ENCODE assay signal across 9 mouse cellular contexts in the genomic region with DNA sequence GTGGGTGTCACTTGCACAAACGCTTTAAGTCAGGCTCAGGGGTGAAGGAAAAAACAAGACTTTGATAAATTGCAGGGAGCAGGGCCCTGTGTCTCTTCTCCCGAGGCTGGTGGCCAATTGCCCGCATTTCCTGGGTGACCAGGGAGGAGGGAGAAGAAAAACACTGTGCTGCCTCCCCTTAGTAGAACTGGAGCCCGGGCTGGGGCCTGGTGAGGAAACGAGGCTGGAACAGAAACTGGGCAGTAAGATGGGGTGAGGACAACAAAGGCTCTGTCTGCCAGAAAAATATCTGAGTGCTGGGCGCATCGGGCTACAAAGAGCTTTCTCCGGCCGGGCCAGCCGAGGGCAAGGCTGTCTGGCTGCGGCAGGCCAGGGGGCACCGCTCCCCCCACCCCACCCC. TPM values are rescaled to one million over a fixed set of nuclear protein-coding genes. Genes with fewer than 3 reads are reported as not detected.
A peak's percentile ranks its signal among the peaks of the same experiment; 100 is the strongest.
DNase-seq lines count a peak whose midpoint lies in the region; ATAC-seq and TF ChIP-seq lines count a peak whose summit lies in the region.
"Had no signal": no experiment of that assay in that cellular context is flagged by ENCODE, and none has a peak within 500 bp of the region (broad histone marks: within the 10 kb centered on the region; RNA-seq: fewer than 3 reads in every experiment).

No protein-coding gene starts in this region.

- ATAC-seq in intestine, embryonic 16.5 days: peak; percentile 55
- peak; percentile 56 for ATAC-seq in stomach, embryonic 15.5 days (ENCODE audit: insufficient read depth, low FRiP score, low read depth)

- H3K4me1 ChIP-seq in cerebellum, adult 2 months (ENCODE audit: control insufficient read depth, insufficient read depth, low read length): peaks cover 8% of the 10 kb centered on the region
- peaks cover 39% of the 10 kb centered on the region for H3K4me1 ChIP-seq in intestine, embryonic 16.5 days (ENCODE audit: control insufficient read depth, insufficient read depth, low read length)
- H3K4me1 ChIP-seq in stomach, embryonic 15.5 days: peaks cover 50% of the 10 kb centered on the region

- DNase-seq in cerebellum, adult 2 months: no peak
- DNase-seq in cerebellum, postnatal 25 days: no peak
- peak; percentile 62 for DNase-seq in urinary bladder, postnatal 14 days (ENCODE audit: low spot score)
- DNase-seq in urinary bladder, postnatal 25 days (ENCODE audit: low spot score): no peak
- DNase-seq in gastrocnemius, postnatal 14 days: peak; percentile 76
- peak; percentile 71 for DNase-seq in lung, postnatal 36 days

- H3K4me2 ChIP-seq in intestine, embryonic 16.5 days (ENCODE audit: low read depth, low read length): peak overlapping the region; percentile 91
- H3K4me2 ChIP-seq in stomach, embryonic 15.5 days: peak overlapping the region; percentile 86

- H3K9ac ChIP-seq in intestine, embryonic 16.5 days (ENCODE audit: low read depth, low read length): peak overlapping the region; percentile 70
- no peak overlapping the region for H3K9ac ChIP-seq in stomach, embryonic 15.5 days

- H3K4me3 ChIP-seq in cerebellum, adult 2 months (replicated peaks; ENCODE audit: insufficient read depth, low read depth, low read length): peak overlapping the region; percentile 55
- H3K4me3 ChIP-seq in intestine, embryonic 16.5 days (ENCODE audit: low read length): peak overlapping the region; percentile 61
- H3K4me3 ChIP-seq in stomach, embryonic 15.5 days (replicated peaks): peak overlapping the region; percentile 51

- peak overlapping the region; percentile 86 for H3K27ac ChIP-seq in cerebellum, adult 2 months (ENCODE audit: insufficient read depth, low read length)
- peak overlapping the region; percentile 93 for H3K27ac ChIP-seq in intestine, embryonic 16.5 days (ENCODE audit: low read length)
- H3K27ac ChIP-seq in stomach, embryonic 15.5 days: peak overlapping the region; percentile 98

- no peak for TF ChIP-seq CTCF in cerebellum, adult 2 months (IDR thresholded peaks at IDR 0.05; ENCODE audit: borderline replicate concordance, insufficient read depth, low read depth, low read length)

- no peaks in the 10 kb centered on the region for H3K9me3 ChIP-seq in intestine, embryonic 16.5 days (ENCODE audit: control insufficient read depth, low read length)
- no peaks in the 10 kb centered on the region for H3K9me3 ChIP-seq in stomach, embryonic 15.5 days

- intact Hi-C loops in gastrocnemius, postnatal 14 days (cut with DNase I; ENCODE audit: low total_unique reads): no loop called here

- no peak for TF ChIP-seq POLR2A in cerebellum, adult 2 months (IDR thresholded peaks at IDR 0.05; ENCODE audit: borderline replicate concordance, insufficient read depth, low read length)

- under 1% methylated on average over 12 of the region's 12 CpGs for WGBS in cerebellum, adult 2 months
- 0% methylated on average over 12 of the region's 12 CpGs for WGBS in intestine, embryonic 16.5 days
- 0% methylated on average over 8 of the region's 12 CpGs for WGBS in stomach, embryonic 15.5 days

- H3K27me3 ChIP-seq in cerebellum, adult 2 months (ENCODE audit: control insufficient read depth, insufficient read depth, low read length): no peaks in the 10 kb centered on the region
- no peaks in the 10 kb centered on the region for H3K27me3 ChIP-seq in intestine, embryonic 16.5 days (replicated peaks; ENCODE audit: control insufficient read depth, insufficient read depth, low read length)
- H3K27me3 ChIP-seq in stomach, embryonic 15.5 days (replicated peaks): no peaks in the 10 kb centered on the region

- no peaks in the 10 kb centered on the region for H3K36me3 ChIP-seq in intestine, embryonic 16.5 days (ENCODE audit: control insufficient read depth, insufficient read depth, low read length)
- H3K36me3 ChIP-seq in stomach, embryonic 15.5 days: no peaks in the 10 kb centered on the region

RNA-seq across cellular contexts. Expression of gene Tex44, which starts 7.9 kb away (rescaled TPM):
- not detected in 2 replicates for polyA plus RNA-seq in cerebellum, adult 2 months (2012; rRNA removed)
- not detected for total RNA-seq in gastrocnemius, postnatal 14 days (2021)
- not detected in 2 replicates for polyA plus RNA-seq in intestine, embryonic 16.5 days (2015; fragmentation: Nextera tagmentation; extraction: Ambion mirVana)
- polyA plus RNA-seq in stomach, embryonic 15.5 days (2015; fragmentation: Nextera tagmentation; extraction: Ambion mirVana): not detected in 2 replicates
- total RNA-seq: gastrocnemius, adult 8-10 months had no signal

RNA-seq across cellular contexts. Expression of gene Nmur1, which starts 8.0 kb away (rescaled TPM):
- 1.6 and 1.8 TPM in 2 replicates for polyA plus RNA-seq in cerebellum, adult 2 months (2012; rRNA removed)
- total RNA-seq in gastrocnemius, postnatal 14 days (2021): not detected
- 0.46 and 0.88 TPM in 2 replicates for polyA plus RNA-seq in intestine, embryonic 16.5 days (2015; fragmentation: Nextera tagmentation; extraction: Ambion mirVana)
- polyA plus RNA-seq in stomach, embryonic 15.5 days (2015; fragmentation: Nextera tagmentation; extraction: Ambion mirVana): not detected in 2 replicates
- total RNA-seq: gastrocnemius, adult 8-10 months had no signal

Comparison
In these comparisons a context has a peak if more than half of its experiments do, and no peak if none do; other contexts are left out.
1. DNase-seq: peak in urinary bladder, postnatal 14 days (single experiment), gastrocnemius, postnatal 14 days (single experiment) and lung, postnatal 36 days (single experiment); none in cerebellum, adult 2 months (0 of 2), cerebellum, postnatal 25 days (0 of 2) and urinary bladder, postnatal 25 days (single experiment).
2. Peak in every context shown above with its lines, with median percentiles within 50 percentile points of each other: H3K27ac ChIP-seq and H3K4me3 ChIP-seq.